Mouse (Mus musculus) CD4-positive, CD25-positive, alpha-beta regulatory T cell, adult 2 months (primary cell): ENCODE measurements around the gene Ogfod1.

ENCODE experiments used
- DNase-seq: peaks from one replicate; pipeline ENCODE4 v3.0.0-alpha.2; 2012; ENCODE audit warnings: low read depth, low spot score

The Ogfod1 gene

GRCm38 (mm10) chr8:94068793-94069192, 31.8 kb downstream of the Ogfod1 start:
- no peak for DNase-seq

DNA sequence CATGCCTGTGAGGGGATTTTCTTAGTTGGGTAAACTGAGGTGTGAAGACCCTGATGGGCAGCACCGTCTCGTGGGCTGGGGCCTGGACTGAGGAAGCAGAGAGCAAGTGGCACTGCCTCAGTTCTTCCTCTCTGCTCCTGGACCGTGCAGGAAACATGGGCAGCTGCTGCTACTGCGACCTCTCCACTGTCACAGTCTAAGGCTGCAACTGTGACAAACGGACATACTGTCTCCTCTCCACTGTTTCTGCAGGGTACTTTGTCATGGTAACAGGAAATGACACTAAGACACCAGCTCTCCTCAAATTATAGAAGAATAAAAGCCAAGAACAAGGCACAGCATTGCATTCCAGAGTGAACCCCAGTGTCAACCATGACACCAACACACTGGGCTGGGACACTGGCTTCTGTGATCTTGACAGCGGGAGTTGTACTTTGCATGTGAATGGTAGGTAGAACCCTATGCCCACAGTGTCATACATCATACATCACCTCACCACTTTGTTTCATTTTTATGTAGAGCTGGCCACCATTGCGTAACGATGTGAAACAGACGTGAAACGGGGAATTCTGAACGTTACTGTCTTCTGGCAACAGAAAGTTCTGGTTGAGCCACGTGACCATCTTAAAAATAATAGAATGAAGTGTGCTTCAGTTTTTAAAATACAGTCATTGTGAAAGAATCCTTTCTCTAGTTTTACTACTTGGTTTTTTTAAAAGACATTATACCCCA, 39.6 kb downstream of the Ogfod1 start:
- no peak for DNase-seq

DNA sequence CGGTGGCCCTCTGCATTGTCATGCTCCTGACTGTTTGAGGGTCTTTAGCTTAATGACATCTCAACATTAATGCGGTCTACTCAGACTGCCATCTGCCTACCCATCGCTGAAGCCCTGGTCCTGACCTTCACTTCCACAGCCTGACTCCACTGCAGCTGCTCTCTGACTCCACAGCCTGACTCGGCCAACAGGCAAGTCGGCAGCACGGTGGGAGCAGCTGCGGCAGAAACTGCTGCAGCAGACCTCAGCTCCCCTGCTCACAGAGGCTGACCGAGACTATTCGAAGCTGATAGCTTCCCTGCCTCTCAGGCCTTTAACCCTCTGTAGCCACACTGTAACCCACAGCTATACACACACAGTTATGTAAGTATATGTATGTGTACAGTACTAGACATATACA, 51.0 kb downstream of the Ogfod1 start:
- no peak for DNase-seq

- DNase-seq = no peak
Observed at GRCm38 (mm10) chr8:94089715-94090114, 52.7 kb downstream of the Ogfod1 start.

GRCm38 (mm10) chr8:94092848-94093247, 55.9 kb downstream of the Ogfod1 start:
- DNase-seq = no peak

DNA sequence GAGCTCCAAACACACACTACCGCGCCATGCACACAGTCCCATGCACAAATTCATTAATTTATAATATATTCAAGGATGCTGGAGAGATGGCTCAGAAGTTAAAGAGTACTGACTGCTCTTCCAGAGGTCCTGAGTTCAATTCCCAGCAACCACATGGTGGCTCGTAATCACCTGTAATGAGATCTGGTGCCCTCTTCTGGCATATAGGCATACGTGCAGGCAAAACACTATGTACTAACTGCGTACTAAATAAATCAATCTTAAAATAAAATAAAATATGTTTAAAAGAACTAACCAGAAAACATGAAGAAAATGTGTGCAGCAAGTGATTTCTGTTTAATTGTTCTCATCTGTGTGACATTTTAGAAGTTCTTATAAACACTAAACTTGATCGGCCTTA, 57.3 kb downstream of the Ogfod1 start:
- peak; percentile 25 for DNase-seq

- DNase-seq = peak; percentile 100
Observed at GRCm38 (mm10) chr8:94098081-94098974, 61.3 kb downstream of the Ogfod1 start, which contains the start of gene Bbs2. TSS of gene Bbs2 (minus strand) at chr8:94098928.

GRCm38 (mm10) chr8:94098996-94099395, 62.0 kb downstream of the Ogfod1 start:
- no peak for DNase-seq

- no peak for DNase-seq
Observed at GRCm38 (mm10) chr8:94104146-94104545, 67.1 kb downstream of the Ogfod1 start.

DNA sequence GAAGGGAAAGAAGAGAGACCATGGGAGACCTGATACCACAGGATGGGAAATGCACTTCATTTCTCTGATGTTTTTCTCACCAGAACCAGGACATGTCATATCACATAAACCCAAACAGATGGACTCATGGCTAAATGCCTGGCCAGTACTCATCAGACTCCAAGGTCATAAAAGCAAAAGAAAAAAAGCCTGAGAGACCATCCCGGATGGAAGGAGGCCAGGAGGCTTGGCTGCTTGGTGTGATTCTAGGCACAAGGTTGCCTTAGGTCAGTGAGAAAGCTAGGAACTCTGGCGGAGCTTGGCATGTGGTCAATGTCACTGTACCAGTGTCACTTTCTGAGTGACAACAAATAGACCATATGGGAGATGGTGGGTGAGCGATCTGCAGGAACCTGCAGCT, 70.9 kb downstream of the Ogfod1 start:
- DNase-seq = no peak

DNA sequence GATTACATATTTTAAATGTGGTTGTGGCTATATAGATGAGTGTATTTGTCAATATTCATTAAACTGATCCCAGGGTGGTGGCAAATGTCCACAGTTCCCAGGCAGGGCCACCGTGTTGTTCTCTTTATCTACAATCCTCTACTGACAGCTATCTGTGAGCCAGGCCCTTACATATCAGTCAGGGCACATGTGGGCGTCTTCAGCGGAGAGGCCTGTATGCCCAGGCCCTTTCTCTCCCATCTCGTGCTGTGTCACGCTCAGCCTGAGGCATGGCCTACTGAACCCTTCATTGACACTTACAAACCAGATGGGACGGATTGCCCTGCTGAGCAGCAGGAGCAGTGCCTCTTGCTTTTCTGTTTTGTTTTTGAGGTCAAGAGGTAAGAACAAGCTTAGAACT, 72.4 kb downstream of the Ogfod1 start:
- DNase-seq = no peak

GRCm38 (mm10) chr8:94109835-94110234, 72.8 kb downstream of the Ogfod1 start:
- DNase-seq = no peak

DNA sequence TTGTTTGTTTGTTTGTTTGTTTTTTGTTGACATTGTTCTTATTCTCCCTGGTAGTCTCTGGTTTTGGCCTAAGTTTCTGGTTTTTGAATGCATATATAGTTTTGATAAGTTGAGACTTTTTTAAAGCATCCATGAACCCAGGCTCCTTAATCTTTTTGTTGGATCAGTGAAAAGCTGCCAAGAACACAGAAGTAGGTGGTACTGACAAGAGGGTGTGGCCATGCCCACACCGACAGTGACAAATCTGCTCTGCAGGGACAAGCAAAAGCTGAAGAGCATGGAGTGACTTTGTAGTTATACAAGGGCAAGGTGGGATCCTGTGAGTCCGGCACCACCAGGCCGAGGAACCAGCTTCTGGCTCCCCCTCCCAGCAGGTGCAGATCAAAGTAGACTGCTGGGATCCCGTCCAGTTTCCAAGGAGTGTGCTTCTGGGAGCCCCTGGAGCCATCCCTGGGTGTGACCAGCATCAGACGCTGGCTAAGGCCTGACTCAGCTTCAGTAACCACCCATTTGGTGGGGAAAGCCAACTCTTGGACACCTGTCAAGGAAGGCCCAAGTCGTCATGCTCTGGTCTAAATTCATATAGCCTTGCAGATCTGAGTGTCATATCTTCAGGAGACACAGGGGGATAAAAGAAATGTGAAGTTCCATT, 73.7 kb downstream of the Ogfod1 start:
- DNase-seq = no peak

DNA sequence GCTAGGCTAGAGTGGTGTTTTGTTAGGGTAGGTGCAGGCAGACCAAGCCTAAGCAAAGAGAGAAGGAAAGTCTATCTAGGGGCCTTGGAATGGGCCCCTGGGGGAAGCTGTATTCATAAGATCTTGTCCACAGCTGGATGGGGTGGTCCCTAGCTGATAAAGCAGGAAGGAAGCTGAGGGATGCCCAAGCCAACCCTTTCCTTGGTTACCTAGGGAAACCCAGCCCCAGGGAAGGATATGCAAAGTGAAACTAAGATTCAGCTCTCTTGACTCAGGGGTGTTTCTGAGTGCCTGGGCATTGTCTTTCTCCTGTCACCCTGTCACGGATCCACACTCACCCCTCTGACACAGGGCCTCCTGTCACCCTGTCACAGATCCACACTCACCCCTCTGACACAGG, 76.4 kb downstream of the Ogfod1 start:
- no peak for DNase-seq

- no peak for DNase-seq
Observed at GRCm38 (mm10) chr8:94113972-94114371, 77.0 kb downstream of the Ogfod1 start.
